Mouse (Mus musculus): ENCODE results near the gene Agap1. TPM values are rescaled to one million over a fixed set of nuclear protein-coding genes. Genes with fewer than 3 reads are reported as not detected.

The Agap1 gene
- polyA plus RNA-seq, 1 experiment from 2014 or later, result 42.6 TPM

DNA sequence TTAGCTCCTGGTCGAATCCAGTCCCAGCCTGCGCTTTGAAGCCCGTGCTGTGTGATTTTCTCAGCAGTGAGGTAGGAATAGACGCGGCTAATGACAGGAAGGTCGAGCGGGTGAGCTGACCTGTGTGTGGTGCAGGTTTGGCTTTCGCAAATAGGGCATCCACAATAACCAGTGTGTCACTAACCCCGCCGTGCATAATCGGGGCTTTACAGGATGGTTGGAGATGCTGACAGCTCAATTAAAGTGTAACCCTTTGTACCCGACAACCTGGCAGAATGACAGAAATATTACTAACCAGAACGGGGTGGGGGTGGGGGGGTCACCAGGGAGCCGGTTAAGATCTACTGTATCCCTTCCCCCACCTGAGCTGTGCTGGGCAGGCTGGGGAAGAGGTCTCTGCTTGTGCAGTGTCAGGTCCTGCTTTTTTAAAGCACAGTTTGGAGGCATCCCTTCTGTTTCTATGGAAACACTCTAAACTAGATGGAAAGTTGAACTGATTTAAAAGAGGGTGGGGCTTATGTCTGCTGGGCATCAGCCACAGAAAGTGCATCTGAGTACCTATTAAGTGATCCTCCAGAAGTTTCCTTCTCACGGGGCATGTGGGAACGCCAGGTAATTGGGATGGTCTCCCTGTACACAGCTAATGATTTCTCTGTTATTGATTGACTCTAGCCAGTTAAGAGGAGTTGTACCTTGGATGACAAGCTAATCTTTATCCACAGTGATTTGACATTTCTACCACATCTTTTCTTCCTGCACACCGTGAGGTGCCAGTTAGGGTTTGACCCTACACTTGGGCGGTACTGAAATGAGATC, 259.8 kb downstream of the Agap1 start:
- H3K9me3 ChIP-seq (replicated peaks), result no peaks in the 10 kb centered on the region
- WGBS, result 39% methylated on average over 18 of the region's 18 CpGs
- H3K27me3 ChIP-seq (replicated peaks), result no peaks in the 10 kb centered on the region
- ATAC-seq (ENCODE audit: low FRiP score), result no peak
- no peak overlapping the region for H3K27ac ChIP-seq (replicated peaks)
- no peak overlapping the region for H3K4me3 ChIP-seq (replicated peaks)
- H3K4me1 ChIP-seq, result peaks cover 36% of the 10 kb centered on the region
- no peak overlapping the region for H3K4me2 ChIP-seq
- H3K36me3 ChIP-seq, result peaks cover under 1% of the 10 kb centered on the region; the same call in 1 of the 2 replicates
- no peak overlapping the region for H3K9ac ChIP-seq (replicated peaks)

DNA sequence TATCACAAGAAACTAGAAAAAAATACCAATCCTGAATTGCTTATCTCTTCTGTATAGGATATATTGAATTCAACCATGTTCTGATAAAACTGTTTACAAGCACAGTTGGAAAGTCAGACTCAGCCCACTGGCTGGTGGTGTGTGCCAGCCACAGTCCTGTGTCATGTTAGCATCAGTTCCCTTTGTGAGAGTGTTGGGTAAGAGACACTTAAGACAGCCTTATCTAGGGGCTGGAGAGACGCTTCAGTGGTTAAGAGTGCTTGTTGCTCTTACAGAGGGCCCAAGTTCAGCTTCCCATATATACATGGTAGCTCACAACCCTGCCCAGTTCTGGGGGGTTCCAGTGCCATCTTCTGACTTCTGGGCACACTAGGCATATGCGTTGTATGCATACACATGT, 261.6 kb downstream of the Agap1 start:
- ATAC-seq (ENCODE audit: low FRiP score), result no peak
- Histone ChIP-seq H3K4me1 (peaks cover 36% of the 10 kb centered on the region), H3K4me3 (replicated peaks) (no peak overlapping the region), H3K4me2 (no peak overlapping the region), H3K36me3 (no peaks in the 10 kb centered on the region), H3K27me3 (replicated peaks) (no peaks in the 10 kb centered on the region), H3K9ac (replicated peaks) (no peak overlapping the region), H3K27ac (replicated peaks) (no peak overlapping the region), H3K9me3 (replicated peaks) (no peaks in the 10 kb centered on the region)
- WGBS, result 93% methylated on average over 2 of the region's 2 CpGs

DNA sequence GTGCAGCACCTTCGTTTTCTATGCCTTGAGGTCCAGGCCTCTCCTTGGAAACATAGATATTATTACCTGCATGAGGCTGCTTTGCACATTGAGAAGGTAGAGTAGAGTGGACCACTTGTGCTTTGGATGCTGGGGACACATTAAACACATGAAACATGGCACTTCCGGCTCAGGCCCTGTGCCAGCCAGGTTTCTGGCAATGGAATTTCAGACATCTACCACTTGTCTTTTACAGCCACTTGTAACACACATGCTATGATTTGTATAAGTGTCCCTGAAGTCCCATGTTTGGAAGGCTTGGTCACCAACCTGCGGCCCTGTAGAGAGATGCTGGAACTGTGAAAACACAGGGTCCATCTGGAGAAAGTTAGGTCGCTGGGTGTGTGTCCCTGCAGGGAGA, 262.5 kb downstream of the Agap1 start:
- Histone ChIP-seq H3K4me1 (peaks cover 36% of the 10 kb centered on the region), H3K4me3 (replicated peaks) (no peak overlapping the region), H3K36me3 (no peaks in the 10 kb centered on the region), H3K27me3 (replicated peaks) (no peaks in the 10 kb centered on the region), H3K9ac (replicated peaks) (no peak overlapping the region), H3K9me3 (replicated peaks) (no peaks in the 10 kb centered on the region), H3K27ac (replicated peaks) (no peak overlapping the region), H3K4me2 (no peak overlapping the region)
- 94% methylated on average over 4 of the region's 4 CpGs for WGBS
- ATAC-seq (ENCODE audit: low FRiP score), result no peak

DNA sequence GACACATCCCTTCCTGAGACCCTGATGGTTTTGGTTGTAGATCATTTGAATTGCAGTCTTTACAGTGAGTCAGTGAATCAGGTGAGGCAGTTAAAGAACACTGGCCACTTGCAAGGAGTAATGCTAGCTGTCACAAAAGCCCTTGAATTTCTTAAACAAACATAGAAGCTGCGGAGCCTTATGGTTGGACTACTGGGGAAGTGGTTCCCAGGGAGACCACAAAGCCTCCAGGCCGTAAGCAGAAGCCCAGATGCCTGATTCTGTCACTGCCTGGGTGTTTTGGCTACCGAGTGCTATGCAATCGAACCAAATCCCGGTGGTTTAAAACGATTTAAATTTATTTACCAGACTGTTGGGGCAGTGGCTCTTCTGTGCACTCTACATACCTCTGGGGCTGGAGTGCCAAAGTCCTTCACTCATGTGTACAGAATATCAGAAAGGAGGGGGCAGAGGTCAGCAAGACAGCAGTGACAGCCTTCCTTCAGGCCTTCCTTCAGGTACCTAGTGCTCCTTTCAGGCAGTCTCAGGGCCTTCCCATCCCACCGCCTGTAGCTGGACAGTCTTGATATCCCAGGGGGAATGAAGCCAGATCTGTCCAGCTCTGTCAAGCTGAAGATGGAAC, 264.3 kb downstream of the Agap1 start:
- WGBS, result 43% methylated on average over 7 of the region's 7 CpGs

DNA sequence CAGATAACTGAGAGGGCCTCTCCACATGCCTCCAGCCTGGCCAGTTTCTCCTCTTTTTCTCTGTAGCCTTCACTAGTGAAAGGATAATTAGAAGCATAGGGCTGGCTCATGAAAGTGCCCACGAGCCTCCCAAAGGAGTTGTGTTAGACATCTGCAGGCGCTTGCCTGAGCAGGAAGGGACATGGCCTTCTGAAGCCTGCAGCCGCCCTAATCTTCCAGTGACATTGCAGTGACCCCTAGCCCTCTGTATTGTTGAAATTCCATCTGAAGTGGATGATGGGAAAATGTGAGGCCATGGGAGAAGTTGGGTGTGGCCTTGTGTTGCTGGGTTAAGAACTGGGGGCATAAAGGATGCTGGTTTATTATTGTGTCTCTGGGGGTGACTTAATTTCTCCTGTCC, 269.5 kb downstream of the Agap1 start:
- Histone ChIP-seq H3K9ac (replicated peaks) (no peak overlapping the region), H3K4me1 (peaks cover 8% of the 10 kb centered on the region), H3K4me3 (replicated peaks) (no peak overlapping the region), H3K27ac (replicated peaks) (no peak overlapping the region), H3K4me2 (no peak overlapping the region), H3K27me3 (replicated peaks) (no peaks in the 10 kb centered on the region), H3K36me3 (peaks cover 21% of the 10 kb centered on the region), H3K9me3 (replicated peaks) (no peaks in the 10 kb centered on the region)
- 43% methylated on average over 3 of the region's 3 CpGs for WGBS
- no peak for ATAC-seq (ENCODE audit: low FRiP score)

More for the DNA sequence above, 264.3 kb downstream of the Agap1 start:
- no peaks in the 10 kb centered on the region for H3K9me3 ChIP-seq (replicated peaks)
- no peaks in the 10 kb centered on the region for H3K27me3 ChIP-seq (replicated peaks)
- H3K36me3 ChIP-seq, result no peaks in the 10 kb centered on the region
- no peak overlapping the region for H3K4me2 ChIP-seq
- peaks cover 28% of the 10 kb centered on the region for H3K4me1 ChIP-seq
- H3K9ac ChIP-seq (replicated peaks), result no peak overlapping the region
- no peak for ATAC-seq (ENCODE audit: low FRiP score)
- no peak overlapping the region for H3K4me3 ChIP-seq (replicated peaks)
- no peak overlapping the region for H3K27ac ChIP-seq (replicated peaks)

DNA sequence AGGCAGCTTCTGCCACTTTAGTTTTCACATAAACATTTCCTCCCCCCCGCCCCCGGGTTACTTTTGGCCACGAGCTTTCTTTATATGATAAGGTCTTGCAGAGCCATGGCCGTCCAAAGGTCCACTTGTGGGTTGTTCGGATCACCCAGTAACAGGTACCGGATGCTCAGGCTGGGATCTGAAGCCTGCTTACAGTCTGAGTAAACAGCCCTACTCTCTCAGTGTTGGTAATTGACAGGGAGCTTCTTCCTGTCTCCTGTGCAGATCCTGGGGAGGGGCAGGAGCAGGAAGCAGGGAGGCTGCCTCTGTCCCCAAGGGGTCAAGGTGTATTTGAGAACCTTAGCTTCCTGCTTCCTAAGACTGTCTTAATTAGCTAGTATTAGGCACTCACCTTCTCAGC, 269.9 kb downstream of the Agap1 start:
- ATAC-seq (ENCODE audit: low FRiP score), result no peak
- Histone ChIP-seq H3K36me3 (peaks cover 22% of the 10 kb centered on the region), H3K4me1 (0 out of 2 replicates have a peak, but pooled peaks cover 5% of the 10 kb centered on the region), H3K9ac (replicated peaks) (no peak overlapping the region), H3K27ac (replicated peaks) (no peak overlapping the region), H3K9me3 (replicated peaks) (no peaks in the 10 kb centered on the region), H3K4me2 (no peak overlapping the region), H3K27me3 (replicated peaks) (no peaks in the 10 kb centered on the region), H3K4me3 (replicated peaks) (no peak overlapping the region)
- WGBS, result 86% methylated on average over 6 of the region's 6 CpGs

DNA sequence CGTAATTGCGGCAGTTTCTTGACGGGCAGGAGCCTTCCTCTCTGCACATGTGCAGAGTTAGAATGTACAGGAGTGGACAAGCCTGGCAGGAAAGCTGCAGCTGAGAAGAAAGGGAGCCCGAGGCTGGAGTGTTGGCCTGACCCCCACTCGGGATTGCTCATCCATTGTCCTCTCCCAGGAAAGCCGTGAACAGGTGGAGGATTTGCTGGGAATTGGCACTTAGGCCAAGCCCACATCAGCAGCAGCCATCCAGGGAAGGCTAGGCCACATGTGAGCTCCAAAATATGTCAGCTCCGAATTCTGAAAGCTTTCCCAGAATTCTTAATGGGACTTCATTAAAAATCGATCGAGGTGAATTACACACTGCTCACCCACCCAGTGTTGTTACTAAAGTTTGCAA, 270.4 kb downstream of the Agap1 start:
- no peaks in the 10 kb centered on the region for H3K27me3 ChIP-seq (replicated peaks)
- H3K9me3 ChIP-seq (replicated peaks), result no peaks in the 10 kb centered on the region
- WGBS, result 58% methylated on average over 9 of the region's 9 CpGs
- H3K4me3 ChIP-seq (replicated peaks), result no peak overlapping the region
- H3K9ac ChIP-seq (replicated peaks), result no peak overlapping the region
- peaks cover 22% of the 10 kb centered on the region for H3K36me3 ChIP-seq
- no peak for ATAC-seq (ENCODE audit: low FRiP score)
- no peak overlapping the region for H3K4me2 ChIP-seq
- H3K27ac ChIP-seq (replicated peaks), result no peak overlapping the region
- H3K4me1 ChIP-seq, result 0 out of 2 replicates have a peak, but pooled peaks cover 5% of the 10 kb centered on the region

DNA sequence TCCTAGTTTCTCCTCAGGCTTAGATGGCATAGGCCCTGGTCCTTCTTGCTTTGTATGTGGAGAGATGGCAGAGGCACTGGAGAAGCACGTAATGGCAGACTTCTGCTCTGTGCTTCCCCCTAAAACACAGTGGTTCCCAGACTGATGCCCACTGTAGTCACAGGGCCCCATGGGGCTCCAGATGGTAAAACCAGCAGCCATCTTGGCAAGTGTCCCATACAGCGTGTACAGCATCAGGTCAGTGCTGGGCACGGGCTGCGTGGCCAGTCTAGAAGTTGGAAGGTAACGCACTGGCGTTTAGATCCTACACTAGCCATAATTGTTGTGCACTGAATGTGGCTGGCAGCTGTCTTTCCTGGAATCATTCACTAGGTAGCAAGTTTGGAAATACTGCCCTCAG, 273.9 kb downstream of the Agap1 start:
- no peak overlapping the region for H3K27ac ChIP-seq (replicated peaks)
- no peak overlapping the region for H3K4me2 ChIP-seq
- H3K36me3 ChIP-seq, result peaks cover 35% of the 10 kb centered on the region
- H3K9ac ChIP-seq (replicated peaks), result no peak overlapping the region
- H3K27me3 ChIP-seq (replicated peaks), result 0 out of 2 replicates have a peak, but pooled peaks cover 3% of the 10 kb centered on the region
- no peaks in the 10 kb centered on the region for H3K9me3 ChIP-seq (replicated peaks)
- H3K4me3 ChIP-seq (replicated peaks), result no peak overlapping the region
- 82% methylated on average over 6 of the region's 6 CpGs for WGBS
- H3K4me1 ChIP-seq, result peaks cover 5% of the 10 kb centered on the region; the same call in 1 of the 2 replicates
- no peak for ATAC-seq (ENCODE audit: low FRiP score)

DNA sequence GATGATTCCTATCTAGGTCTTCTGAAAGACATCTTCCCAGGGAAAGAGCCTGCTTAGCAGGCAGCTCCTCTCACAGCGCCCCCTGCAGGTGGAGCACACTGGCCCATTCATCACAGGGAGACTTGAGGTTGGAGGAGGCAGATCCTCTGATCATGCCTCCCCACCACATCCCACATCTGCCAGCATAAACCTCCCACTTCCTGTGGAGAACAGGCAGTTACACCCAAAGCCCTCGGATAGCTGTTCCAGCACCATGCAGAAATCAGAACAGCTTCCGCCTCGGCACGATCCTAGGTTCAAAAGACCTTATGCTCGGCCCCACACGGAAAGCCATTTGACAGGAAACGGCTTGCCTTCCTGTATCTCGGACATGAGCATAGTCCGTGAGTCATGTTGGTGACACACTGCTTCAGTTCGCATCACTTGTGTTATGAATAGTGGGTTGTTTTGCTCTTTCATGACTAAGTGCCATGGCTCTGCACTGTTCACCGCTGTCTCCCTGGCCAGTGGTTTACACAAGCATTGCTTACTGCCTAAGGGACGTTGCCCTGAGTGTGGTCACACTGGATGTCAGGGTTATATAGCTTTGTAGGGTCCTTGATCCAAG, 276.1 kb downstream of the Agap1 start:
- Histone ChIP-seq H3K4me3 (replicated peaks) (no peak overlapping the region), H3K27me3 (replicated peaks) (0 out of 2 replicates have a peak, but pooled peaks cover 3% of the 10 kb centered on the region), H3K36me3 (peaks cover 35% of the 10 kb centered on the region), H3K9me3 (replicated peaks) (no peaks in the 10 kb centered on the region), H3K4me1 (peaks cover 19% of the 10 kb centered on the region), H3K27ac (replicated peaks) (no peak overlapping the region), H3K9ac (replicated peaks) (no peak overlapping the region), H3K4me2 (no peak overlapping the region)
- whole genome bisulfite sequencing, result 87% methylated on average over 13 of the region's 13 CpGs
- ATAC-seq (ENCODE audit: low FRiP score), result no peak

DNA sequence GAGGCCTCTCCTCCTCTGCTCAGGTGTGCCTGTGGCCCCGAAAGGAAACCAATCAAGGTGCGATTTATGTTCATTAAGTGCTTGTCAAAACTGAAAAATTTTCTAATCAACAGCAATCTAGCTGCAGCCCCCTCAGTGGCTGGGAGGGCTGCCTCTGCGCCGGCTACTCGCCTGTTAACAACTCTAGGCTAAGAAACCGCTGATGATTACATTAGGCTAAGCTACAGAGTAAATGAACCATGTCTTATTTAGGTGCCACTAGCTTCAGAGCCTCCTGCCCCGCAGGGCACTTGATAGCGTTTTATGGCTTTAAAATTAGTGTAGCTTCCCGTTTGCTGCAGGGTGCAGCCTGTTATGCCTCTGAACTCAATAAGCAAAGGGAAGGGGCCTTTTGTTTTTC, 279.8 kb downstream of the Agap1 start:
- Histone ChIP-seq H3K4me2 (no peak overlapping the region), H3K9ac (replicated peaks) (no peak overlapping the region), H3K36me3 (peaks cover 13% of the 10 kb centered on the region; the same call in 1 of the 2 replicates), H3K27me3 (replicated peaks) (0 out of 2 replicates have a peak, but pooled peaks cover 3% of the 10 kb centered on the region), H3K9me3 (replicated peaks) (no peaks in the 10 kb centered on the region), H3K4me3 (replicated peaks) (no peak overlapping the region), H3K4me1 (peaks cover 29% of the 10 kb centered on the region), H3K27ac (replicated peaks) (no peak overlapping the region; the same call in 1 of the 2 replicates)
- no peak for ATAC-seq (ENCODE audit: low FRiP score)
- 24% methylated on average over 9 of the region's 9 CpGs for WGBS

DNA sequence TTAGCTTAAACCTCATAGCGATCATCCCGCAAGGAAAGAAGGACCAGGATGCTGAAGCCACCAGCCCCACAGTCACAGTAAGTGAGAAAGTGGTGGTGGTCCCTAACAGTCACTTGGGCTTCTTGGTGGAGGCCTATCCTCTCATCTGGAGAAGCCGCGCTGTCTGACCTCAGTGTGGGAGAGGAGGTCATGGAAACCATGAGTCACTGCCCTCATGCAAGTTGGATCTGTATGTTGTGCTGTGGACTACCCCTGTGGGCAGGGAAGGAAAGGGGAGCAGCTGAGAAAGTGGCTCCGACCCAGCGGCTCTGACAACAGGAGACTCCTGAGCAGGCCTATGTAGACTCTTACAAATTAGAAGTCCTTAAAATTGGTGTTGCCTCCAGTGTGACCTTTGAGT, 280.5 kb downstream of the Agap1 start:
- WGBS, result 82% methylated on average over 6 of the region's 6 CpGs
- no peak overlapping the region for H3K27ac ChIP-seq (replicated peaks)

More for the DNA sequence above, 280.5 kb downstream of the Agap1 start:
- Histone ChIP-seq H3K9ac (replicated peaks) (no peak overlapping the region), H3K36me3 (peaks cover 13% of the 10 kb centered on the region; the same call in 1 of the 2 replicates), H3K4me1 (peaks cover 37% of the 10 kb centered on the region), H3K9me3 (replicated peaks) (no peaks in the 10 kb centered on the region), H3K4me3 (replicated peaks) (no peak overlapping the region), H3K27me3 (replicated peaks) (0 out of 2 replicates have a peak, but pooled peaks cover 3% of the 10 kb centered on the region), H3K4me2 (no peak overlapping the region)
- ATAC-seq (ENCODE audit: low FRiP score), result no peak

Data from neural tube, embryonic 15.5 days (tissue).